Mouse (Mus musculus) testis, adult 2 months (tissue): Measurements from ENCODE around the gene Plcd4.

ENCODE experiments used
- CTCF ChIP-seq: fragments of 200-500 bp; IDR thresholded peaks from 2 replicates; pipeline ENCODE4 v1.5.1; 2012; ENCODE audit warnings: low read depth, mild to moderate bottlenecking, inconsistent platforms, low read length, moderate library complexity; ENCODE audit not compliant: control insufficient read depth, insufficient read depth, insufficient replicate concordance
- POLR2A ChIP-seq: fragments of 200-500 bp; IDR thresholded peaks from 2 replicates; pipeline ENCODE4 v1.6.1; 2012; ENCODE audit warnings: low read depth, mild to moderate bottlenecking, inconsistent platforms, low read length, moderate library complexity; ENCODE audit not compliant: control insufficient read depth

DNA sequence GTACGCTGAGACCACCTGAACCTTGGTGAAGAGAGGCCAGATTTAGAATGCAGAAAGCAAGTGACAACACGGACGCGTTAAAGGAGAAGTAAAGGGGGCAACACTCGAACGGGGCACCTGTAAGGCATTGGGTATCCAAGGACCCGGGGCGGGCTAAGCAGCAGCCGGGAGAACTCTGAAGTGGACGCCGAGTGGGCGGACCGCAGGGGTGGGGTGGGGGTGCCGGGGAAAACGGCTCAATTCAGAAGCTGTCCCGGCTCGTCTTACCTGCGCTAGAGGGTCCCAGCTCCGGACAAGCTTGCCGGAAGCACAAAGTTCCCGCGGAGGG lies 37.3 kb upstream of the Plcd4 start:
- TF ChIP-seq CTCF, result no peak
- no peak for TF ChIP-seq POLR2A
